Mouse (Mus musculus) midbrain, embryonic 10.5 days (tissue): ENCODE data around the gene Ltb. TPM values are rescaled to one million over a fixed set of nuclear protein-coding genes. Genes with fewer than 3 reads are reported as not detected.

Experiments used
- DNase-seq: peaks from one replicate; pipeline ENCODE4 v3.0.0-alpha.2; 2017; ENCODE audit warnings: low spot score
- H3K27ac ChIP-seq: fragments of 300-500 bp; sonication (generic); replicated peaks from 2 replicates; pipeline ENCODE4 v1.5.1; 2016; ENCODE audit warnings: mild to moderate bottlenecking
- H3K27me3 ChIP-seq: fragments of 300-500 bp; sonication (generic); 2 replicates; pipeline ENCODE4 v1.6.1; 2016; ENCODE audit warnings: low read depth, mild to moderate bottlenecking; ENCODE audit not compliant: poor library complexity, severe bottlenecking
- H3K36me3 ChIP-seq: fragments of 300-500 bp; sonication (generic); 2 replicates; pipeline ENCODE4 v1.6.1; 2016; ENCODE audit warnings: mild to moderate bottlenecking, moderate library complexity
- H3K4me1 ChIP-seq: fragments of 300-500 bp; sonication (generic); 2 replicates; pipeline ENCODE4 v1.6.1; 2016
- H3K4me3 ChIP-seq: fragments of 300-500 bp; sonication (generic); 2 replicates; pipeline ENCODE4 v1.5.1; 2016; ENCODE audit warnings: mild to moderate bottlenecking, moderate library complexity
- H3K9me3 ChIP-seq: fragments of 300-500 bp; sonication (generic); replicated peaks from 2 replicates; pipeline ENCODE4 v1.6.1; 2016; ENCODE audit warnings: mild to moderate bottlenecking
- WGBS: fragments of 180-500 bp; shearing (Covaris S2); methylation state at CpG from one replicate; pipeline ENCODE4 v1.1.7; 2016; 5-methylcytosine and 5-hydroxymethylcytosine counted together
- polyA plus RNA-seq: library from polyadenylated mRNA; unstranded; fragments of >200 nt; fragmentation: Nextera tagmentation; extraction: Ambion mirVana; gene quantifications from 2 replicates; pipeline ENCODE4 v1.2.1, GENCODE M21; 2016

Ltb gene
- polyA plus RNA-seq, 1 experiment from 2014 or later = 0.10 TPM

DNA sequence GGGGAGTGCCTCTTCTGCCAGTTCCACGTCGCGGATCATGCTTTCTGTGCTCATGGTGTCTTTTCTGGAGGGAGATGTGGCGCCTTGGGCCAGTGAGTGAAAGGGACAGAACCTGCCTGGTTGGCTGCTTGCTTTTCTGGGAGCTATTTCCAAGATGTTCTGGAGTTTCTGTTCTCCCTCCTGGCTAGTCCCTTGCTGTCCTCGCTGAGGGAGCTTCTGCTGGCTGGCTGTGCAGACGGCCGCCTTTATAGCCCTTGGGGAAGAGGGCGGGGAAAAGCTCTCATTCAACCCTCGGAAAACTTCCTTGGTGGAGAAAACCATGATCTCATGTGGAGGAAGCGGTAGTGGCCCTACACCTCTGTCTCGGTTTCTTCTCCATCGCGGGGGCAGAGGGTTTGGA, 7.5 kb downstream of the Ltb start, which contains the start of gene Tnf:
TSS of gene Tnf (minus strand) at position 221 of the 400 bp plus-strand sequence.
- H3K4me1 ChIP-seq = peaks cover 12% of the 10 kb centered on the region; the same call in 1 of the 2 replicates
- no peak within 1 kb of the TSS for H3K27ac ChIP-seq
- no peaks in the 10 kb centered on the region for H3K36me3 ChIP-seq
- no peak for DNase-seq
- H3K9me3 ChIP-seq = no peaks in the 10 kb centered on the region
- peaks cover 74% of the 10 kb centered on the region for H3K27me3 ChIP-seq
- WGBS = 55% methylated on average over 13 of the region's 13 CpGs
- H3K4me3 ChIP-seq = no peak within 1 kb of the TSS

DNA sequence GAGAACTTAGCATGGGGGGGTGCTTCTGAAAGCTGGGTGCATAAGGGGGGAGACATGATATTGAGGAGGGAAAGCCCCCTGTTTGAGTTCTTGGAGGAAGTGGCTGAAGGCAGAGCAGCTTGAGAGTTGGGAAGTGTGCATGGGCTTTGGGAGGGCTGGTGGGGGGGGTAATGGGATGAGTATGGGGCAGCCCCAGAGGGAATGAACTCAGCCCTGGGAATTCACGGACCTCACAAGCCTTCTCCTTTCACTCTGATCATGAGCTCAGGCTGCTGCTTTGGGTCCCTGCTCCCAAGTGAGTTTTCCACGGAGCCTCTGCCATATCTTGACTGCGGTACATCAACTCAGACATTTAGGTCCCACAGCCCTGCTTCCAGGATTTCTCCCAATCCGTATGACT, 8.2 kb downstream of the Ltb start:
- H3K27ac ChIP-seq = no peak overlapping the region
- H3K4me3 ChIP-seq = no peak overlapping the region
- no peaks in the 10 kb centered on the region for H3K9me3 ChIP-seq
- peaks cover 67% of the 10 kb centered on the region for H3K27me3 ChIP-seq
- no peak for DNase-seq
- 83% methylated on average over 4 of the region's 4 CpGs for WGBS
- peaks cover 12% of the 10 kb centered on the region; the same call in 1 of the 2 replicates for H3K4me1 ChIP-seq
- no peaks in the 10 kb centered on the region for H3K36me3 ChIP-seq

DNA sequence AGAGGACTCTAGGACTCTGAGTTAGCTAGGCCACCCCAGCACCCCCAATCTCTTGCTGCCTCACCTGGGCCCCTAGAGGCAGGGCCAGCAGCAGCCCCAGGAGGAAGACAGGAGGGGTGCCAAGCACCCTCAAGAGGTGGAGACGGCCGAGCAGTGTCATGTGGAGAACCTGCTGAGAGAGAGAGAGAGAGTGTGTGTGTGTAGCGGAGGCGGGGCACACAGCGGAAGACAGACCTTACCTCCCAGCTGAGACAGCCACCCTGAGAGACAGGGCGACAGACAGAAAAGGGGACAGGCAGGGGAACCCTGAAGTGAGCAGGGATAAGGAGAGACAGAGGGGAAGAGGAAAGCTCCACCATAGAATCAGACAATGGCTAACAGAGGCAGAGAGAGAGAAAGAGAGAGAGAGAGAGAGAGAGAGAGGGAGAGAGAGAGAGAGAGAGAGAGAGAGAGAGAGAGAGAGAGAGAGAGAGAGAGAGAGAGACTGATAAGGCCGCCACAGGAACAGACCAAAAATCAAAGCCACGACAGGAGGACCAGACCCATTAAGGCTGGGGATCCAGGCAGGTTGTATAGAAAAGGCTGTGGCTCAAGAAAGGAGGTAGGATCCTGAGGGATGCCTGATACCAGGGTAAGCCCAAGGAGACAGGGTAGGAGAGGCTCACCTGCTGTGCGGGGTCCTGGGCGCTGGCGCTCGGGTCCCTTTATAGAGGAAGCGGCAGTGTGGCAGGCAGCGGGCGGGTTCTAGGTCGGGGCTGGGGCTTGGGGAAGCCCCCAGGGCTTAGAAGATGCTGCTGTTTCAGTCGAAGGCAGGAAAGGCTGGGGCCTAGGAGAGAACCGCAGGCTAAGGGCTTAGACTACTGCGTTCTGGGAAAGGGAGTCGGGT, 10.5 kb downstream of the Ltb start, which contains the start of gene Lta:
TSS of gene Lta (minus strand) at position 858 of the 886 bp plus-strand sequence.
- H3K27ac ChIP-seq = no peak within 1 kb of the TSS
- H3K9me3 ChIP-seq = no peaks in the 10 kb centered on the region
- DNase-seq = no peak
- H3K36me3 ChIP-seq = no peaks in the 10 kb centered on the region
- peaks cover 17% of the 10 kb centered on the region for H3K4me1 ChIP-seq
- H3K4me3 ChIP-seq = no peak within 1 kb of the TSS
- WGBS = 32% methylated on average over 20 of the region's 20 CpGs
- peaks cover 55% of the 10 kb centered on the region for H3K27me3 ChIP-seq

DNA sequence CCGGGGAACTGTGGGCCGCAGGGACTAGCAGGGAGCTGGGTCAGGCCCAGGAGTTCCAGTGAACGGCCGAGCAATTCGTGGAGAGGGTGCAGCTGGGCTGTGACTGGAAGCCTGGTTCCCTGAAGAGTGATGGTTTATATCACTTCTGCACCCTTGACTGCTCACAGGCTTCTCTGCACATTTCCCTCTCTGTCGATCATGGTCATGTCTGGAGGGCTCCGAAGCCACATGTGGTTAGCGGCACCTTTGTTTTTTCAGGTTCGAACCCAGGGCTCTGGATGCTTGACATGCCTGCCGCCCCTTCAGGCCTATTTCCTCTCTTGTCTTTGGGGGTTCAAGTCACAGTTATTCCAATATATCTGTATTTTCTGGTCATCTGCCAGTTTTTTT, 11.1 kb downstream of the Ltb start:
- H3K27me3 ChIP-seq = peaks cover 52% of the 10 kb centered on the region
- H3K4me1 ChIP-seq = peaks cover 17% of the 10 kb centered on the region
- no peak for DNase-seq
- no peak overlapping the region for H3K4me3 ChIP-seq
- no peaks in the 10 kb centered on the region for H3K9me3 ChIP-seq
- no peak overlapping the region for H3K27ac ChIP-seq
- no peaks in the 10 kb centered on the region for H3K36me3 ChIP-seq
- 60% methylated on average over 10 of the region's 10 CpGs for WGBS

DNA sequence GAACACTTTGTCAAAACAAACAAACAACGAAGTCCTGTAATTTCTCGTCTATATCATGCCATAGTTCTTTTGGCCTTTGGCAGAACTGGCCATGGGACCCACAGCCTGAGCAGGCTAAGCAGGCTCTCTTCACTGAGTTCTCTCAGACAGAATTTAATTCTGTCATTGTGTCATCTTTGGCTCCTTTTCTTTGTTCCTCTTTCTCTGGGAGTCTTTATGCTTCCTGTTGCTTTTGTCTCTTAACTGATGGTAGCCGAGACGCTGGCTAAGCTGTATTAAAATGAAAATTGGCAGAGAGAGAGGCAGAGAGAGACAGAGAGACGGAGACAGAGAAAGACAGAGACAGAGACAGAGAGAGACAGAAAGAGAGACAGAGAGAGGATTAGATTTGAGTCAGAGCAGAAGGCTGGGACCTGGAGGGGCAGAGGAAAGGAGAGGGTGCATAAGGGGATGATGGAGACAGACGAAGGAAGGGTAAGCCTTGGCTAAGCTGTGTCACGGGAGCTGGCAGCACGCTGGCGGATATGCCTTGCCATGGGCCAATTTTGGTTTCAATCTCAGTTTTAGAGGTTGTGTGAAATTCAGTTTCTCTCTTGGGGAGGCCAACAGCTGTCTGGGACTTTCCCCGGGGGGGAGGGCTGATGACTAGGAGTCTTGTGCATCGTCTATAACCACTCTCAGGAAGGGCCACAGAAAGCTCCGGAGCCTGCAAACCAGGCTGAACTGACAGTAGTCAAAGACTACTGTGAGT, 15.7 kb downstream of the Ltb start:
- Histone ChIP-seq H3K9me3 (no peaks in the 10 kb centered on the region), H3K4me1 (peaks cover 16% of the 10 kb centered on the region), H3K27ac (no peak overlapping the region), H3K36me3 (no peaks in the 10 kb centered on the region), H3K27me3 (peaks cover 6% of the 10 kb centered on the region), H3K4me3 (no peak overlapping the region)
- WGBS = 82% methylated on average over 12 of the region's 12 CpGs
- no peak for DNase-seq

DNA sequence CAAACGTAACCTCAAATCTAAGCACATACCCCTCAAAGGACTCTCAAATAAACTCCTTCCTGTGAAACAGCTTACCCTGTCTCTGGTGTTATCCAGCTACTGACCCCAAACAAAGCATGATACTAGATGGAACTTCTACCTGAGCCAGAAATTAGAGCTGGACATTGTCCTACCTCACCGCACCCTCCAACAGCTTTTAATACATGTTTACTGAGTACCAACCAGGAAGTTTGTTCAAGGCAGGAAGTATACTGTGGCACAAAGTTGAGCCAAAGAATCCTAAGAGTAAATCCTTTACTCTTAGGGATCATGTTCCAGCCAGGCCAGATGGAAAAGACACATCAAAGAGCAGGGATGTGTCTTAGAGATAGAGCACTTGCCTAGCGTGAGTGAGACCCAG, 16.4 kb downstream of the Ltb start:
- Histone ChIP-seq H3K4me3 (no peak overlapping the region), H3K27me3 (peaks cover under 1% of the 10 kb centered on the region; the same call in 1 of the 2 replicates), H3K27ac (no peak overlapping the region), H3K4me1 (peaks cover 16% of the 10 kb centered on the region), H3K9me3 (no peaks in the 10 kb centered on the region), H3K36me3 (no peaks in the 10 kb centered on the region)
- no peak for DNase-seq
- 81% methylated on average over 3 of the region's 3 CpGs for WGBS

DNA sequence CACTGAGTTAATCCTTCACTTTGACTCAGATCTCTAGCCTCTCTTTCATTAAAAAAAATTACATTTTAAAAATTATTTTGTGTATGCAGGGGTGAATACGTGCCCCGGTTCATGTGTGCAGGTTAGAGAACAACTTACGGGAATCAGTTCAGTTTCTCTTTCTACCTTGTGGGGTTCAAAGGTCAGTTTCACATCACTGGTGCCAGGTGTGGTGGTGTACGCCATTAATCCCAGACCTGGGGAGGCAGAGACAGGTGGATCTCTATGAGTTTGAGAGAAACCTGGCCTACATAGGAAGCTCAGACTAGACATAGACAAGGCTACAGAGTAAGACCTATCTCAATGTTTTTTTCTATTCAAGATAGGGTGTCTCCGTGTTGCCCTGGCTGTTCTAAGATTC, 18.8 kb downstream of the Ltb start:
- no peaks in the 10 kb centered on the region for H3K9me3 ChIP-seq
- H3K4me3 ChIP-seq = no peak overlapping the region
- WGBS = 92% methylated on average over 5 of the region's 5 CpGs
- H3K27ac ChIP-seq = no peak overlapping the region
- H3K36me3 ChIP-seq = 0 out of 2 replicates have a peak, but pooled peaks cover 2% of the 10 kb centered on the region
- no peak for DNase-seq
- H3K4me1 ChIP-seq = peaks cover 16% of the 10 kb centered on the region
- H3K27me3 ChIP-seq = no peaks in the 10 kb centered on the region

DNA sequence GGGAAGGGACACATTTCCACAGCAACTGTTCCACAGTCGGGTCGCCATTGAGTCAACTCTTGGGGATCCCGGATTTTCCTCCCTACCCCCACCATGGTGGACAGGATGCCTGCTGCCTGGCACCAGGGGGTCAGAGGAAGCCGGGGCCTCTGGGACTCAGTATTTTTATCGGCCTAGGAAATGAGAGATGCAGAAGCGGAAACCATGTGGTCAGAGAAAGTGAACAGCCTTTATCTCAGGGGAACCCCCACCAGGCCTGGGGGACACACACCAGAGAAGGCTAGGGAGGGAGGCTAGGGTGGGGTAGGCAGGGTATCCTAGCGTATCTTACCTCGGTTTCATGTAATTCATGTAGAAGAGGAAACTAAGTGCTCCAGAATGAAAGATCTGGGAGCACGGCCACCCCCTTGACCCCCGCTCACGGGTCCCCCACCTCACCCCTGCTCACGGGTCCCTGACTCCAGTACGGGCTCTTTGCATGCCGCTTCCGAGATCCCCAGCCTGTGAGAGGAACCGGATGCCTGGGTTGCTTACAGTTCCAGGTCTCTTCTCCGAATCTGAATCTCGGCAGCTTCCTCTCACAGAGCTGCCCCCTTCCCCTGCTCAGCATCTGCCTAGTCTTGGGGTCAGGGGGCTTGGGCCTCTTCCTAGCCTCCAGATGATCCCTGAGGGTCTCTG, 24.4 kb downstream of the Ltb start:
- DNase-seq = no peak
- Histone ChIP-seq H3K27ac (no peak overlapping the region; the same call in 1 of the 2 replicates), H3K4me3 (no peak overlapping the region), H3K27me3 (no peaks in the 10 kb centered on the region), H3K4me1 (peaks cover 8% of the 10 kb centered on the region; the same call in 1 of the 2 replicates), H3K9me3 (no peaks in the 10 kb centered on the region), H3K36me3 (peaks cover 51% of the 10 kb centered on the region)
- WGBS = 86% methylated on average over 18 of the region's 18 CpGs

DNA sequence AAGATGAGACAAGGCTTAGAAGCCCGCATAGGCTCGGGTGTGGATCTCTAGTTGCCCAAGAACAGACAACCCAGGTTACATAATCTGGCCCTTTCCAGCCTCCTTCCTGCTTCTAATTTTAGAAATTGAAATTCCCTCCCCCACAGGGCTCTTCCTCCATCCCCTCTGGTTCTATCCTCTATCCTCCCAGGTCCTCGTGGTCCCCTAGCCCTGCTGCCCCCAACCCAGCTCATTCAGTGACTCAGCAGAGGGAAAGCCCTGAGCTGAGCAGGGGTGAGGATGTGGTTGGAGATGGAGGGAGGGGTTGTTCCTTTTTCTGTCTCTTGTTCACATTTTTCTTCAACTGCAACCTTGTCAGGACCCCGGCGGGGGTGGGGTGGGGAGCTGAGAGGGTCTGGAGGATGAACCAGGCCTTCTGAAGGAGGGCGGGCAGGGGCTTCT, 25.4 kb downstream of the Ltb start:
- H3K27me3 ChIP-seq = no peaks in the 10 kb centered on the region
- H3K27ac ChIP-seq = no peak overlapping the region
- no peak overlapping the region for H3K4me3 ChIP-seq
- 91% methylated on average over 6 of the region's 6 CpGs for WGBS
- H3K9me3 ChIP-seq = no peaks in the 10 kb centered on the region
- peaks cover 5% of the 10 kb centered on the region; the same call in 1 of the 2 replicates for H3K4me1 ChIP-seq
- DNase-seq = no peak
- H3K36me3 ChIP-seq = peaks cover 58% of the 10 kb centered on the region

DNA sequence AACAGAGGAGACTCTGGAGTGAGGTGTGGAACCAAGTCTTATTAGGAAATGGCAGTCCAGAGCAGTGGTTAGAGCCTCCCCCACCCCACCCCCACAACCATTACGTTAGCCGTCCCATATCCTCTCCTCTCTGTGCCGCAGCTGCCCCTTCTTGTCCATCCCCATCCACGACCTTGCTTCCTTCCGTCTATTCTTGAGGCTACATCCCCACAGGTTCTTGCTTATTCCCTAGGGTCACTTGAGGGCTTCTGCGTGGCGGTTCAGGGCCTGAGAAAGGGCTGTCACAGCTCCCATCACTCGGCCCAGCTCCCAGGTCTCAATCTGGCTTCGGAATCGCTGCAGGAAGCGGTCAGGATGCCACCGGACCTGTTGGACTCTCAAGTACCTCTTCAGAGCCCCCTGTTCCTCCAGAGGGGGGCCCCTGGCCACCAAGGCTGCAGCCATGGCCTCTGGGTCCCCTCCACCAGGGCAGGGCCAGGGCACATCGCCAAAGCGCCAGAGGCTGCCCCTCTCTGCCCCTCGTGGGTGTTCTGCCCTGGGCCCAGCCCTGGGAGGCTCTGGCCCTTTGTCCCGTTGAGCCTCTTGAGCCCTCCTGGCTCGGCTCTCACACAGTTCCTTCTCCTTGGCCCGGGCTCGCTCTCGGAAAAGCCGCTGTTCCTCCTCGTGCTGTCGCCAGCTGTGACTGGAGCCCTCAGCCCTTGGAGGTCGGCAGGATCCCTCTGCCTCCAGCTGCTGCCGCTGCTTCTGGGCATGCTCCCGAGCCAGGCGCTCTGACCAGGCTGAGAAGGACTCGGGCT, 26.1 kb downstream of the Ltb start, which contains the start of gene Gm16181:
TSS of gene Gm16181 (plus strand) at position 679 of the 797 bp plus-strand sequence.
- H3K27me3 ChIP-seq = no peaks in the 10 kb centered on the region
- H3K27ac ChIP-seq = peak within 1 kb of the TSS; percentile 62
- H3K4me3 ChIP-seq = no peak within 1 kb of the TSS; the same call in 1 of the 2 replicates
- no peaks in the 10 kb centered on the region for H3K9me3 ChIP-seq
- H3K36me3 ChIP-seq = peaks cover 65% of the 10 kb centered on the region
- 85% methylated on average over 28 of the region's 28 CpGs for WGBS
- no peak for DNase-seq
- 0 out of 2 replicates have a peak, but pooled peaks cover 3% of the 10 kb centered on the region for H3K4me1 ChIP-seq

DNA sequence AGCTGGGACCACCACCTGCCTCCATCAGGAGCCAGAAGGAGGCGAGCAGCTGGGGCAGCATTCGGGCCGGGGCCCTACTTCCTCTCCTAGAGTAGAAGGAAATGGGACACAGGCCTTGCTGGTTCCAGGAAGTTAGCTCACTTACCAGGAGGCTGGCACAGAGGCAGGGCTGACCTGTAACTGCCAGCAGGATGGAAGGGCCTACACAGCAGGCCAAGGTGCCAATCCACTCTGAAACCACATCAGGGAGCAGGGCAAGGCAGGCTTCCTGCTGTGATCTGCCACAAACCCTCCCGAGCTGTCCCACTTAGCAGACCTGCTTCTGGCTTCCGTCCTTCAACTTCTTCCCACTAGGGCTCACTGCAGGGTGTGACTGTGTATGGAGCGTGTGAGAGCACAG, 28.1 kb downstream of the Ltb start:
- Histone ChIP-seq H3K9me3 (no peaks in the 10 kb centered on the region), H3K27ac (no peak overlapping the region), H3K27me3 (no peaks in the 10 kb centered on the region), H3K36me3 (peaks cover 84% of the 10 kb centered on the region), H3K4me1 (0 out of 2 replicates have a peak, but pooled peaks cover 3% of the 10 kb centered on the region), H3K4me3 (no peak overlapping the region)
- 82% methylated on average over 6 of the region's 6 CpGs for WGBS
- DNase-seq = no peak
